Mouse (Mus musculus) limb, embryonic 10.5 days (tissue): ENCODE data around the gene Pcsk6. TPM values are rescaled to one million over a fixed set of nuclear protein-coding genes. Genes with fewer than 3 reads are reported as not detected.

ENCODE experiments used
- DNase-seq: peaks from one replicate; pipeline ENCODE4 v3.0.0-alpha.2; 2017; ENCODE audit warnings: low spot score
- H3K27ac ChIP-seq: fragments of 300-500 bp; sonication (generic); 2 replicates; pipeline ENCODE4 v1.5.1; 2016; ENCODE audit warnings: mild to moderate bottlenecking
- H3K27me3 ChIP-seq: fragments of 300-500 bp; sonication (generic); 2 replicates; pipeline ENCODE4 v1.6.1; 2016; ENCODE audit warnings: low read depth, mild to moderate bottlenecking; ENCODE audit not compliant: poor library complexity, severe bottlenecking
- H3K36me3 ChIP-seq: fragments of 300-500 bp; sonication (generic); 2 replicates; pipeline ENCODE4 v1.6.1; 2016; ENCODE audit warnings: mild to moderate bottlenecking, moderate library complexity
- H3K4me1 ChIP-seq: fragments of 300-500 bp; sonication (generic); 2 replicates; pipeline ENCODE4 v1.6.1; 2016
- H3K4me3 ChIP-seq: fragments of 300-500 bp; sonication (generic); 2 replicates; pipeline ENCODE4 v1.5.1; 2016; ENCODE audit warnings: mild to moderate bottlenecking, moderate library complexity
- H3K9me3 ChIP-seq: fragments of 300-500 bp; sonication (generic); replicated peaks from 2 replicates; pipeline ENCODE4 v1.6.1; 2016; ENCODE audit warnings: mild to moderate bottlenecking
- WGBS: fragments of 180-500 bp; shearing (Covaris S2); methylation state at CpG from one replicate; pipeline ENCODE4 v1.1.7; 2016; 5-methylcytosine and 5-hydroxymethylcytosine counted together
- polyA plus RNA-seq: library from polyadenylated mRNA; unstranded; fragments of >200 nt; fragmentation: Nextera tagmentation; extraction: Ambion mirVana; gene quantifications from 2 replicates; pipeline ENCODE4 v1.2.1, GENCODE M21; 2016

The Pcsk6 gene
- polyA plus RNA-seq, 1 experiment from 2014 or later, result 1.8 TPM

GRCm38 (mm10) chr7:66060066-66060956, 198.8 kb downstream of the Pcsk6 start:
- no peaks in the 10 kb centered on the region; the same call in 1 of the 2 replicates for H3K27me3 ChIP-seq
- under 1% methylated on average over 64 of the region's 64 CpGs for WGBS
- H3K27ac ChIP-seq, result peak overlapping the region; percentile 95
- no peaks in the 10 kb centered on the region for H3K9me3 ChIP-seq
- H3K4me3 ChIP-seq, result peak overlapping the region; percentile 98
- H3K36me3 ChIP-seq, result peaks cover 33% of the 10 kb centered on the region
- DNase-seq, result peak; percentile 94
- H3K4me1 ChIP-seq, result peaks cover 15% of the 10 kb centered on the region

- H3K4me1 ChIP-seq, result peaks cover 15% of the 10 kb centered on the region
- DNase-seq, result no peak
- no peaks in the 10 kb centered on the region for H3K9me3 ChIP-seq
- no peaks in the 10 kb centered on the region; the same call in 1 of the 2 replicates for H3K27me3 ChIP-seq
- 2% methylated on average over 14 of the region's 14 CpGs for WGBS
- peaks cover 41% of the 10 kb centered on the region for H3K36me3 ChIP-seq
- peak overlapping the region; percentile 95 for H3K27ac ChIP-seq
- H3K4me3 ChIP-seq, result peak overlapping the region; percentile 98
Observed at GRCm38 (mm10) chr7:66061057-66061456, 199.5 kb downstream of the Pcsk6 start.

- 86% methylated on average over 2 of the region's 2 CpGs for WGBS
- peaks cover 67% of the 10 kb centered on the region for H3K36me3 ChIP-seq
- no peak overlapping the region for H3K4me3 ChIP-seq
- H3K4me1 ChIP-seq, result peaks cover 17% of the 10 kb centered on the region
- no peak overlapping the region for H3K27ac ChIP-seq
- no peaks in the 10 kb centered on the region for H3K27me3 ChIP-seq
- H3K9me3 ChIP-seq, result no peaks in the 10 kb centered on the region
- no peak for DNase-seq
Observed at GRCm38 (mm10) chr7:66076411-66076810, 214.9 kb downstream of the Pcsk6 start.

- peaks cover 68% of the 10 kb centered on the region for H3K36me3 ChIP-seq
- peaks cover 17% of the 10 kb centered on the region for H3K4me1 ChIP-seq
- H3K27me3 ChIP-seq, result no peaks in the 10 kb centered on the region
- H3K4me3 ChIP-seq, result peak within 1 kb of the TSS; percentile 65
- no peaks in the 10 kb centered on the region for H3K9me3 ChIP-seq
- under 1% methylated on average over 65 of the region's 65 CpGs for WGBS
- H3K27ac ChIP-seq, result peak within 1 kb of the TSS; percentile 81
- DNase-seq, result peak; percentile 94
Observed at GRCm38 (mm10) chr7:66079364-66080230, 218.1 kb downstream of the Pcsk6 start, which contains the start of gene Selenos. Gene Selenos, plus strand, starts transcription at chr7:66079649.

GRCm38 (mm10) chr7:66080231-66080613, 218.7 kb downstream of the Pcsk6 start:
- 52% methylated on average over 5 of the region's 5 CpGs for WGBS
- Histone ChIP-seq H3K27ac (peak overlapping the region; percentile 81), H3K4me1 (peaks cover 17% of the 10 kb centered on the region), H3K4me3 (peak overlapping the region; percentile 65), H3K27me3 (no peaks in the 10 kb centered on the region), H3K36me3 (peaks cover 68% of the 10 kb centered on the region), H3K9me3 (no peaks in the 10 kb centered on the region)
- no peak for DNase-seq

- Histone ChIP-seq H3K27ac (no peak overlapping the region), H3K4me1 (peaks cover 13% of the 10 kb centered on the region), H3K27me3 (no peaks in the 10 kb centered on the region), H3K9me3 (no peaks in the 10 kb centered on the region), H3K36me3 (peaks cover 77% of the 10 kb centered on the region), H3K4me3 (no peak overlapping the region)
- 94% methylated on average over 6 of the region's 6 CpGs for WGBS
- no peak for DNase-seq
Observed at GRCm38 (mm10) chr7:66083757-66084156, 222.2 kb downstream of the Pcsk6 start.

GRCm38 (mm10) chr7:66084546-66084945, 223.0 kb downstream of the Pcsk6 start:
- no peak for DNase-seq
- Histone ChIP-seq H3K27me3 (no peaks in the 10 kb centered on the region), H3K9me3 (no peaks in the 10 kb centered on the region), H3K27ac (no peak overlapping the region), H3K4me3 (no peak overlapping the region), H3K4me1 (peaks cover 10% of the 10 kb centered on the region), H3K36me3 (peaks cover 85% of the 10 kb centered on the region)
- 90% methylated on average over 7 of the region's 7 CpGs for WGBS

- no peaks in the 10 kb centered on the region for H3K9me3 ChIP-seq
- H3K27ac ChIP-seq, result no peak overlapping the region
- H3K4me1 ChIP-seq, result no peaks in the 10 kb centered on the region
- no peaks in the 10 kb centered on the region for H3K27me3 ChIP-seq
- peaks cover 99% of the 10 kb centered on the region for H3K36me3 ChIP-seq
- H3K4me3 ChIP-seq, result no peak overlapping the region
- WGBS, result 91% methylated on average over 4 of the region's 4 CpGs
- no peak for DNase-seq
Observed at GRCm38 (mm10) chr7:66087652-66088051, 226.1 kb downstream of the Pcsk6 start.

GRCm38 (mm10) chr7:66088077-66088476, 226.5 kb downstream of the Pcsk6 start:
- no peak overlapping the region for H3K27ac ChIP-seq
- DNase-seq, result no peak
- no peaks in the 10 kb centered on the region for H3K4me1 ChIP-seq
- no peak overlapping the region for H3K4me3 ChIP-seq
- H3K27me3 ChIP-seq, result no peaks in the 10 kb centered on the region
- peaks cover 95% of the 10 kb centered on the region for H3K36me3 ChIP-seq
- no peaks in the 10 kb centered on the region for H3K9me3 ChIP-seq
- WGBS, result 89% methylated on average over 2 of the region's 2 CpGs

- Histone ChIP-seq H3K4me1 (no peaks in the 10 kb centered on the region), H3K36me3 (peaks cover 71% of the 10 kb centered on the region), H3K4me3 (no peak overlapping the region), H3K9me3 (no peaks in the 10 kb centered on the region), H3K27me3 (no peaks in the 10 kb centered on the region), H3K27ac (no peak overlapping the region)
- 89% methylated on average over 11 of the region's 11 CpGs for WGBS
- no peak for DNase-seq
Observed at GRCm38 (mm10) chr7:66090676-66091190, 229.2 kb downstream of the Pcsk6 start.

- 85% methylated on average over 7 of the region's 7 CpGs for WGBS
- Histone ChIP-seq H3K27ac (no peak overlapping the region), H3K4me1 (no peaks in the 10 kb centered on the region), H3K27me3 (no peaks in the 10 kb centered on the region), H3K4me3 (no peak overlapping the region), H3K9me3 (no peaks in the 10 kb centered on the region), H3K36me3 (peaks cover 63% of the 10 kb centered on the region)
- no peak for DNase-seq
Observed at GRCm38 (mm10) chr7:66091553-66091952, 230.0 kb downstream of the Pcsk6 start.

- no peaks in the 10 kb centered on the region for H3K9me3 ChIP-seq
- H3K4me1 ChIP-seq, result peaks cover 3% of the 10 kb centered on the region
- no peak overlapping the region for H3K27ac ChIP-seq
- no peaks in the 10 kb centered on the region for H3K27me3 ChIP-seq
- no peak overlapping the region for H3K4me3 ChIP-seq
- peaks cover 52% of the 10 kb centered on the region for H3K36me3 ChIP-seq
- DNase-seq, result no peak
- whole genome bisulfite sequencing, result 90% methylated on average over 8 of the region's 8 CpGs
Observed at GRCm38 (mm10) chr7:66092656-66093055, 231.1 kb downstream of the Pcsk6 start.
